Mouse (Mus musculus): ENCODE measurements around the gene Fam181a. TPM values are rescaled to one million over a fixed set of nuclear protein-coding genes. Genes with fewer than 3 reads are reported as not detected.
A peak's percentile ranks its signal among the peaks of the same experiment; 100 is the strongest.

Fam181a gene
- polyA plus RNA-seq, 1 experiment from 2014 or later = 16.6 TPM

DNA sequence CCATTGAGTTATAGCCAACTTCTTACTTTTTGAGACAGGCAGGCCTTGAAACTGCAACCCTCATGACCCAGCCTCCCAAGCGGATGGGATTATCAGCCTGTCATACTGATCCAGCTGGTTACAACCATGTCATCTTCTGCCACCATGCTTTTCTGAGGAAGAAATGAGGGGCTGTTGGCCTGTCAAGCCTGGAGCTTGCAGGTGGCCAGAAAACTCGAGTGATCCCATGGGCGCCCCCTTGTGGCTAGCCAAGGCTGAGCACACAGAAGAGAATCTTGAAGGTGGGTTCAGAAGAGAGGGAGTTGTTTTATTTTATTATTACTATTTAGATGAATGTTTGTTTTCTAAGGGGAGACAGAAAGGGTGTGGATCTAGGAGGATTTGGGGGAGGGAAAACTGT lies 4.1 kb upstream of the Fam181a start:
- Histone ChIP-seq H3K4me1 (replicated peaks; ENCODE audit: control insufficient read depth, insufficient read depth, low read length) (no peaks in the 10 kb centered on the region), H3K9ac (ENCODE audit: low read depth, low read length) (no peak overlapping the region), H3K4me2 (replicated peaks; ENCODE audit: low read depth, low read length) (no peak overlapping the region), H3K36me3 (ENCODE audit: control insufficient read depth, insufficient read depth, low read length) (no peaks in the 10 kb centered on the region), H3K27me3 (ENCODE audit: control insufficient read depth, insufficient read depth, low read length) (no peaks in the 10 kb centered on the region; the same call in 1 of the 2 replicates), H3K9me3 (ENCODE audit: control insufficient read depth, low read length) (no peaks in the 10 kb centered on the region), H3K27ac (ENCODE audit: low read depth, low read length) (no peak overlapping the region), H3K4me3 (ENCODE audit: low read depth, low read length) (no peak overlapping the region)
- 25% methylated on average over 3 of the region's 3 CpGs for WGBS
- DNase-seq (ENCODE audit: low spot score) = peak; percentile 69
- ATAC-seq (ENCODE audit: low FRiP score) = no peak

DNA sequence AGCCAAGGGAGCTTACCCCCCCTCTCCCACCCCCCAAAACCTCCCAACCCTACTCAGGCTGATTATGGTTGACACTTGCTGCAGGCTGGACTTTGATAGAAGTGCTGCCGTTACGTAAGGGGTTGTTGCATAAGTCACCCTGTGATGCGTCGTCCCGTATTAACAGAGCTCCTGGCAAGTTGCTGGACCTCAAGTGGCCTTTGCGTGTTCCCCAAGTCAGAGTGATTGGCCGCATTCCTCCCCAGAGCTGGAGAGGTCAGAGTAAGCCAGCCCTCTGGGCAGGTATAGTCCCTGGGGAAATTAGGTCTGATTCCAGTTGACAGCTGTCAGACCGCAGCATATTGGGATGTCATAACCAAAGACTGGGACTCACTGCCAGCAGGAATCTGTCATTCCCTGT lies 1.1 kb downstream of the Fam181a start:
- ATAC-seq (ENCODE audit: low FRiP score) (no peak), DNase-seq (ENCODE audit: low spot score) (no peak)
- Histone ChIP-seq H3K4me2 (replicated peaks; ENCODE audit: low read depth, low read length) (no peak overlapping the region), H3K36me3 (ENCODE audit: control insufficient read depth, insufficient read depth, low read length) (no peaks in the 10 kb centered on the region), H3K4me3 (ENCODE audit: low read depth, low read length) (no peak overlapping the region), H3K9ac (ENCODE audit: low read depth, low read length) (no peak overlapping the region), H3K27ac (ENCODE audit: low read depth, low read length) (no peak overlapping the region), H3K4me1 (replicated peaks; ENCODE audit: control insufficient read depth, insufficient read depth, low read length) (peaks cover 10% of the 10 kb centered on the region), H3K9me3 (ENCODE audit: control insufficient read depth, low read length) (no peaks in the 10 kb centered on the region), H3K27me3 (ENCODE audit: control insufficient read depth, insufficient read depth, low read length) (no peaks in the 10 kb centered on the region; the same call in 1 of the 2 replicates)
- 73% methylated on average over 8 of the region's 8 CpGs for WGBS

DNA sequence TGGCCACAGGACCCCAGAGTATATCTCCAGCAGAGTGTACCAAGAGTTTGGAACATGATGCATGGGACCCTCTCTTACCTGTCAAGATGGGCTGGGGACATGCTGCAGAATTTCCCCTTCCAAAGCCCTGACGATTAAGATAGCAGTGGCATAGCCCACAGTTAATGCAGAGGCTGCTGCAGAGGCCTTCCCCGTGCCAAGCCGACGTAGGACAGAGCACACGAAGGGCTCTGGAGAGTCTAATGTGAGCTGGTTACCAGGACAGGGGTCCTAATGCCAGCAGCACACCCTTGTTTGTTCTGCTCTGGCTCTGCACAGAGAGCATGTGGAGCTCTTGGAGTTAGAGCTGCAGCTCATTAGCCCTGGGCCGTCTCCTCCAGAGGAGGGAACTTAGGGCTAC lies 2.5 kb downstream of the Fam181a start:
- H3K4me1 ChIP-seq (replicated peaks; ENCODE audit: control insufficient read depth, insufficient read depth, low read length) = peaks cover 10% of the 10 kb centered on the region
- ATAC-seq (ENCODE audit: low FRiP score) (no peak), DNase-seq (ENCODE audit: low spot score) (no peak)
- no peaks in the 10 kb centered on the region for H3K9me3 ChIP-seq (ENCODE audit: control insufficient read depth, low read length)
- WGBS = 55% methylated on average over 6 of the region's 6 CpGs
- H3K9ac ChIP-seq (ENCODE audit: low read depth, low read length) = peak overlapping the region; percentile 34; the same call in 1 of the 2 replicates
- H3K27me3 ChIP-seq (ENCODE audit: control insufficient read depth, insufficient read depth, low read length) = peaks cover 3% of the 10 kb centered on the region; the same call in 1 of the 2 replicates
- no peaks in the 10 kb centered on the region for H3K36me3 ChIP-seq (ENCODE audit: control insufficient read depth, insufficient read depth, low read length)
- H3K4me2 ChIP-seq (replicated peaks; ENCODE audit: low read depth, low read length) = peak overlapping the region; percentile 21
- peak overlapping the region; percentile 93 for H3K27ac ChIP-seq (ENCODE audit: low read depth, low read length)
- no peak overlapping the region for H3K4me3 ChIP-seq (ENCODE audit: low read depth, low read length)

DNA sequence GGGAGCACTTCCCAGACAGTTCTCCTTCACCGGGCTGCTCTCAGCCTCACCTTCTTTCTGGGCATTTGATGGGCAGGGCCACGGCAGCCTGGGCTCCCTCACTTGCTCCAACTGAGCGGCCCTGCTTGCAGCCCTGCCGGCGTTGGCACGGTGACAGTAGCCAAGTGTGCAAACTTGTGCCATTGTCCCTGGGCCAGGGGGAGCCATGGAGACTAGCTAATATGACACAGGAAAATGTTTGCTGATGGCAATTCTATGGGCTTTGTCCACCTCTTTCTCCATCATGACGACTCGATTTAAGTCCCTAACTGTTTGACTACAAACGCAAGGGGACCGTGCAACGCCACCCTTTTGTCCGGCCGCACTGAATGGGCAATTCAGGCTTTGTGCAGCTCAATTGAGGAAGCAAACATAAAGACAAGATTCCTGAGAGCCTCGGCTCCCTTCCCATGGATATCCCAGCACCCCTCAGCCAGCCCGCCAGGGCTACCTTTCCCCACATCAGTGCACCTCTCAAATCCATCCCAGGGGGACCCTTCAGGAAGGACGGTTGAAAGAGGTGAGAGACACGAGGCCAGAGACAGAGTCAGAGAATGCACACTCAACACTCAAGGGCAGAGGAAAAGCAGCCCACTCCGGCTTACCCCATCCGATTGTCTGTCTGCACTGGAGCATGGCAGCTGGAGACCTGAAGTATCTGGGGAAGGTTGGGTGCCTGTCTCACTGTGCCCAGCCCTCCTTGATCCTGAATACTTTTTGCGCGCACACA lies 3.3 kb downstream of the Fam181a start:
- peak overlapping the region; percentile 69 for H3K4me2 ChIP-seq (replicated peaks; ENCODE audit: low read depth, low read length)
- H3K36me3 ChIP-seq (ENCODE audit: control insufficient read depth, insufficient read depth, low read length) = no peaks in the 10 kb centered on the region
- 25% methylated on average over 21 of the region's 21 CpGs for WGBS
- H3K27ac ChIP-seq (ENCODE audit: low read depth, low read length) = peak overlapping the region; percentile 93
- no peaks in the 10 kb centered on the region for H3K9me3 ChIP-seq (ENCODE audit: control insufficient read depth, low read length)
- peaks cover 3% of the 10 kb centered on the region; the same call in 1 of the 2 replicates for H3K27me3 ChIP-seq (ENCODE audit: control insufficient read depth, insufficient read depth, low read length)
- peak overlapping the region; percentile 39 for H3K4me3 ChIP-seq (ENCODE audit: low read depth, low read length)
- DNase-seq (ENCODE audit: low spot score) (peak; percentile 75), ATAC-seq (ENCODE audit: low FRiP score) (peak; percentile 78)
- H3K4me1 ChIP-seq (replicated peaks; ENCODE audit: control insufficient read depth, insufficient read depth, low read length) = peaks cover 10% of the 10 kb centered on the region
- H3K9ac ChIP-seq (ENCODE audit: low read depth, low read length) = peak overlapping the region; percentile 34

DNA sequence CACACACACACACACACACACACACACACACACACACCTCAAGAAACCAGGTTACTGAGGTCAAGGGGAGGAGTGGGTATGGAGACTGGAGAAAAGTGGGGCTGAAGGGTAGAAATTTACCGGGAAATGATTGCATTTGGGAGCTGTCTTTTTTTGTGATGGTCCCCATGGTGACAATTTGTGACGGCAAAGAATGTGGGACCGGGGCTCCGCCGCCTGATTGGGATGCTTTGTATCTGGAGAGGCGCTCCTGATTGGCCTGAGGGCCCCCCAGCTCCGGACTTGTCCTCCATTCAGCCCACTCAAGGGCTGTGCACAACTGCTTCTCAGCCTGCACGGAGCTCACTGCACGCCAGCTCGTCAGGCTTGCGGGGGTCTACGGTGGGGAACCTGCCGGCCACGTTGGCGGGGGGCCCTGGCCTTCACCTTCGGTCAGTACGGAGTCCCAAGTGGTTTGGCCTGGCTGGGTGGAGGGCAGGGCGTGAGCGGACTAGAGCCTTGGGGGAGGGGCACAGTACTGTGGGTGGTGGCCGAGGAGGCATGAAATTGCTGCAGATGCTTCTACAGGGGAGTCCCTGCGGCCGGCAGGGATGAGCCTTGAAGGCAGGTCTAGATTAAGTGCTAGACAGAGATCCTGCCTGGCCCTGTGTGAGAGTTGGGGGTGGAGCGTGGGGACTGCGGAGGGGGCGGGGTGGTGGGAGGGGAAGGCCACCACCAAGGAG lies 4.0 kb downstream of the Fam181a start:
- Histone ChIP-seq H3K27ac (ENCODE audit: low read depth, low read length) (peak overlapping the region; percentile 93), H3K36me3 (ENCODE audit: control insufficient read depth, insufficient read depth, low read length) (no peaks in the 10 kb centered on the region), H3K27me3 (ENCODE audit: control insufficient read depth, insufficient read depth, low read length) (peaks cover 3% of the 10 kb centered on the region; the same call in 1 of the 2 replicates), H3K4me3 (ENCODE audit: low read depth, low read length) (peak overlapping the region; percentile 39), H3K9me3 (ENCODE audit: control insufficient read depth, low read length) (no peaks in the 10 kb centered on the region), H3K4me1 (replicated peaks; ENCODE audit: control insufficient read depth, insufficient read depth, low read length) (peaks cover 10% of the 10 kb centered on the region), H3K4me2 (replicated peaks; ENCODE audit: low read depth, low read length) (peak overlapping the region; percentile 69), H3K9ac (ENCODE audit: low read depth, low read length) (peak overlapping the region; percentile 62)
- ATAC-seq (ENCODE audit: low FRiP score) (peak; percentile 82), DNase-seq (ENCODE audit: low spot score) (peak; percentile 81)
- 4% methylated on average over 24 of the region's 25 CpGs for WGBS

DNA sequence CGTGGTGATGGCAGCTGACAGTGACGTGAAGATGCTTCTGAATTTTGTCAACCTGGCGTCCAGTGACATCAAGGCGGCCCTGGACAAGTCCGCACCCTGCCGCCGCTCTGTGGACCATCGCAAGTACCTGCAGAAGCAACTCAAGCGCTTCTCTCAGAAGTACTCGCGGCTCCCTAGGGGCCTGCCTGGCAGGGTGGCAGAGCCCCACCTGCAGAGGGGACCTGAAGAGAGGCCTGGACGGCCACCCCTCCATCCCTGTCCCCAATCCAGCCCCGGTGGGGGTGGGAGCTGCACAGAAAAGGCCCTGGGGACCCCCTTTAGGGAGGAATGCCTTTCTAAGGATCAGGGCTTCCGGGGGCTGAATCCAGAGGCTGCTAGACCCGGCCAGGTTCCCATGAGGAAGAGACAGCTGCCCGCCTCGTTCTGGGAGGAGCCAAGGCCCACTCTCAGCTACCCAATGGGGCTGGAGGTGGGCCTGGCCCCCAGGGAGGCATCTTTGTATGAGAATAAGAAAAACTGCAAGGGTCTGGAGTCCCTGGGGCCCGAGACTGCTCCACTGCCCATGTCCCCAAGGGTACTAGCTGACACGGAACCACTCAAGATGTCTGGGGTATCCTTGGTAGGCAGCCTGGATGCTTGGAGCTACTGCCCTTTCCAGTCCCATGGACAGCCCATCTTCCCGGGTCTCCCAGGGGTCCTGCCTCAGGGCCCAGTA lies 5.2 kb downstream of the Fam181a start:
- Histone ChIP-seq H3K9me3 (ENCODE audit: control insufficient read depth, low read length) (no peaks in the 10 kb centered on the region), H3K27ac (ENCODE audit: low read depth, low read length) (peak overlapping the region; percentile 93), H3K4me2 (replicated peaks; ENCODE audit: low read depth, low read length) (peak overlapping the region; percentile 69), H3K36me3 (ENCODE audit: control insufficient read depth, insufficient read depth, low read length) (no peaks in the 10 kb centered on the region), H3K4me3 (ENCODE audit: low read depth, low read length) (peak overlapping the region; percentile 39), H3K27me3 (ENCODE audit: control insufficient read depth, insufficient read depth, low read length) (peaks cover 3% of the 10 kb centered on the region; the same call in 1 of the 2 replicates), H3K4me1 (replicated peaks; ENCODE audit: control insufficient read depth, insufficient read depth, low read length) (peaks cover 10% of the 10 kb centered on the region), H3K9ac (ENCODE audit: low read depth, low read length) (peak overlapping the region; percentile 13)
- no peak for ATAC-seq (ENCODE audit: low FRiP score)
- DNase-seq (ENCODE audit: low spot score) = peak; percentile 25
- 18% methylated on average over 20 of the region's 20 CpGs for WGBS

DNA sequence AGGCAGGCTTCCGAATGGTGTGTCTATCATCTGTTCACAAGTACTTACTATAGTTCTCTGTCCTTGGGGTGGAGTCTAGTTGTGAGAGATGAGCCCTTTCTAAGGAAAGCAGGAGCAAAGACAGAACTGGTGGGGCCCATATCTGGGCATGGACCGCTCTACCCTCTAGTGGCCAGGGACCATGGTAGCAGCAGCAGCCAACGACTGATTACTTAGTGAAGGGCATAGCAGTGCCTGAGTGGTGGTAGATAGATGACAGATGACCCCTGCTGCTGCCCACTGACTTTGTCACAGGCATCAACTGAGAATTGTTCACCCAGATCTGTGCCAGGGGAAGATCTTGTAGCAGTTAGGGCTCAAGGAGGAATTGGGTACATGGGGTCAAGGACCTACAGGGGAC lies 12.0 kb downstream of the Fam181a start:
- no peaks in the 10 kb centered on the region for H3K36me3 ChIP-seq (ENCODE audit: control insufficient read depth, insufficient read depth, low read length)
- no peak overlapping the region for H3K4me3 ChIP-seq (ENCODE audit: low read depth, low read length)
- H3K4me1 ChIP-seq (replicated peaks; ENCODE audit: control insufficient read depth, insufficient read depth, low read length) = no peaks in the 10 kb centered on the region; the same call in 1 of the 2 replicates
- ATAC-seq (ENCODE audit: low FRiP score) (peak; percentile 28; the same call in 1 of the 2 replicates), DNase-seq (ENCODE audit: low spot score) (peak; percentile 54)
- no peaks in the 10 kb centered on the region for H3K9me3 ChIP-seq (ENCODE audit: control insufficient read depth, low read length)
- WGBS = 40% methylated on average over 3 of the region's 3 CpGs
- no peak overlapping the region for H3K27ac ChIP-seq (ENCODE audit: low read depth, low read length)
- H3K27me3 ChIP-seq (ENCODE audit: control insufficient read depth, insufficient read depth, low read length) = peaks cover 23% of the 10 kb centered on the region
- no peak overlapping the region for H3K9ac ChIP-seq (ENCODE audit: low read depth, low read length)
- no peak overlapping the region for H3K4me2 ChIP-seq (replicated peaks; ENCODE audit: low read depth, low read length)

DNA sequence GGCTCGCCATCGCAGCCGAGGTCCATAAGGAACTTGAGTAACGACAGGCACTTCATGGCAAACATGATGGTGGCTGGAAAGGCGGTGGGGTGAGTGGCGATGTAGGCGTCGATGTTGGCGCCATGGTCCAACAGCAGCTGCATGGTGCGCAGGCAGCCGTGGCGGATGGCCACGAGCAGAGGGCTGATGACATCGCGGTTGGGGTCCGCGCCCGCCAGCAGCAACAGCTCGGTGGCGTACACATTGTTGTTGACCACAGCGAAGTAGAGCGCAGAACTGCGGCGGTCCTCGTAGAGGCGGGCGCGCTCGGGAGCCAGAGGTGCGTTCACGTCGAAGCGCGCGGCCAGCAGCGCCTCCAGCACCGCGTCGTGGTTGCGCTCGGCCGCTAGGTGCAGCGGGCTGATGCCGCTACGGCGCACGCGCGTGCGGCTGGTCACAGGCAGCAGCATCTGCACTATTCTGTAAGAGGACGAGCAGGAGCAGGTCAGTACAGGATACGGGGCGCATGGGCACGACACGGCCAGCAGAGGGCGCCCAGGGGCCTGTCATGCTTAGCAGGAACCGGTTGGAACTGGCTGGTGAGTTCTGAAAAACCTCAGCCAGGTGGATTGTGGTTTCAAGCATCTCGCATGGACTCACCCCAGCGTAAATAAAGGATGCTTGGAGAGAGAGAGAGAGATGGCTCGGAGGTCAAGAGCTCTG lies 14.5 kb downstream of the Fam181a start:
- WGBS = 7% methylated on average over 60 of the region's 60 CpGs

More for the DNA sequence above, 14.5 kb downstream of the Fam181a start:
- Histone ChIP-seq H3K4me1 (replicated peaks; ENCODE audit: control insufficient read depth, insufficient read depth, low read length) (no peaks in the 10 kb centered on the region; the same call in 1 of the 2 replicates), H3K4me3 (ENCODE audit: low read depth, low read length) (peak overlapping the region; percentile 24), H3K9me3 (ENCODE audit: control insufficient read depth, low read length) (no peaks in the 10 kb centered on the region), H3K4me2 (replicated peaks; ENCODE audit: low read depth, low read length) (peak overlapping the region; percentile 57), H3K27me3 (ENCODE audit: control insufficient read depth, insufficient read depth, low read length) (peaks cover 35% of the 10 kb centered on the region), H3K9ac (ENCODE audit: low read depth, low read length) (0 out of 2 replicates have a peak overlapping the region, but pooled peaks have one; percentile 31), H3K27ac (ENCODE audit: low read depth, low read length) (no peak overlapping the region), H3K36me3 (ENCODE audit: control insufficient read depth, insufficient read depth, low read length) (no peaks in the 10 kb centered on the region)
- ATAC-seq (ENCODE audit: low FRiP score) (peak; percentile 94), DNase-seq (ENCODE audit: low spot score) (peak; percentile 96)

Measured in hindbrain, embryonic 11.5 days (tissue).